Mouse (Mus musculus): ENCODE results near the gene Rela. TPM values are rescaled to one million over a fixed set of nuclear protein-coding genes. Genes with fewer than 3 reads are reported as not detected.

The Rela gene
- polyA plus RNA-seq, 1 experiment from 2014 or later = 29.8 TPM

DNA sequence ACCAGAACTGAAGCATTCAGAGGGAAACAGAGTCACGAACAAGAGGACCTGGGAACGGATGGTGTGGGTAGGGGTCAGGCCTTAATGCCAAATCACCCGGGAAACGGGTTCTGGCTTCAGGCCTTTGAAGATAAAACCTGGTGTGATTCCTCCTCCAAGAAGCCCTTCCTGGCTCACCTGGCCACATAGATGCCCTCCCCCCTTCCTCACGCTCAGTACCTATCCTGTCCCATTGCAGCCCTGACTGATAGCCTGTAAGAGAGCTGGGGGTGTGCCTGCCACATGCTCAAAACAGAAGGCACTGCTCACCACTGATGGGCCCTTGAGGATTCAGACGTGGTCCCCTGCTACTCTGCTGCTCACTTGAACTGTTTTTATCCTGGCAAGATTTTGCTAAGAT lies 56.5 kb downstream of the Rela start:
- Histone ChIP-seq H3K4me2 (ENCODE audit: low read length) (no peak overlapping the region), H3K27me3 (replicated peaks; ENCODE audit: control insufficient read depth, insufficient read depth, low read length) (no peaks in the 10 kb centered on the region), H3K4me3 (ENCODE audit: low read depth, low read length) (no peak overlapping the region), H3K9ac (ENCODE audit: low read length) (0 out of 2 replicates have a peak overlapping the region, but pooled peaks have one; percentile 8), H3K4me1 (ENCODE audit: control insufficient read depth, insufficient read depth, low read length) (peaks cover 16% of the 10 kb centered on the region), H3K27ac (ENCODE audit: low read depth, low read length) (no peak overlapping the region), H3K36me3 (ENCODE audit: control insufficient read depth, insufficient read depth, low read length) (peaks cover 72% of the 10 kb centered on the region), H3K9me3 (replicated peaks; ENCODE audit: control insufficient read depth, low read length) (no peaks in the 10 kb centered on the region)
- ATAC-seq (no peak), DNase-seq (ENCODE audit: low spot score) (no peak)
- whole genome bisulfite sequencing = 83% methylated on average over 6 of the region's 6 CpGs

DNA sequence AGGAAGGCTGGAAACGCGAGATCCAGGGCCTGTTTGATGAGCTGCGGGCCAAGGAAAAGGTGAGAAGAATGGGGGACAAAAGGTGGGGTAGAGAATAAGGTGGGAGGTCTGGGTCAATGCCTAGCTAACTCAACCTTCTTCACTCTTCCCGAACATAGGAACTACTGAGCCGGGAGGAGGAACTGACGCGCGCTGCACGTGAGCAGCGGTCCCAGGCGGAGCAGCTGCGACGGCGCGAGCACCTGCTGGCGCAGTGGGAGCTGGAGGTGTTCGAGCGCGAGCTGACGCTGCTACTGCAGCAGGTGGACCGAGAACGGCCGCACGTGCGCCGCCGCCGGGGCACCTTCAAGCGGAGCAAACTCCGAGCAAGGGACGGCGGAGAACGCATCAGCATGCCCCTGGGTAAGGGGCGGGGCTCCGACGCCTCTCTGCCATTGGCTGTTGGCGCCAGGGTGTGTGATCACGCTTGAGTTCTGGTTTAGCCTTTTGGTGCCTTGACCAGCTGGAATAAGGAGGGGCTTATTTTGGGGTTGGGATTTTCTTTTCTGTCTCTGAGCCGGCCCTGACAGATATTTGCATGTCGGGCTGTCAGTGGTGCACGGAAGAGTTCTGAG lies 58.7 kb downstream of the Rela start:
- ATAC-seq (peak; percentile 83), DNase-seq (ENCODE audit: low spot score) (peak; percentile 68)
- peak overlapping the region; percentile 31 for H3K4me3 ChIP-seq (ENCODE audit: low read depth, low read length)
- no peaks in the 10 kb centered on the region for H3K27me3 ChIP-seq (replicated peaks; ENCODE audit: control insufficient read depth, insufficient read depth, low read length)
- no peaks in the 10 kb centered on the region for H3K9me3 ChIP-seq (replicated peaks; ENCODE audit: control insufficient read depth, low read length)
- no peak overlapping the region for H3K27ac ChIP-seq (ENCODE audit: low read depth, low read length)
- 5% methylated on average over 41 of the region's 41 CpGs for WGBS
- peaks cover 8% of the 10 kb centered on the region for H3K4me1 ChIP-seq (ENCODE audit: control insufficient read depth, insufficient read depth, low read length)
- peak overlapping the region; percentile 51 for H3K9ac ChIP-seq (ENCODE audit: low read length)
- peaks cover 88% of the 10 kb centered on the region for H3K36me3 ChIP-seq (ENCODE audit: control insufficient read depth, insufficient read depth, low read length)
- H3K4me2 ChIP-seq (ENCODE audit: low read length) = peak overlapping the region; percentile 58

Small RNAs within 50 kb of the gene (microRNA-seq; reads per million reads assigned to microRNA genes)
- gene Mir6987 = 0.53 reads per million

Other genes with a start within 250 kb of the Rela start
- 58.3 and 64.2 TPM in 2 replicates for gene Sart1, start 248.8 kb upstream of the Rela start, polyA plus RNA-seq (2014; fragmentation: Nextera tagmentation; extraction: Ambion mirVana)
- not detected in 2 replicates for gene Tsga10ip, start 235.0 kb upstream of the Rela start, polyA plus RNA-seq (2014; fragmentation: Nextera tagmentation; extraction: Ambion mirVana)
- gene Drap1, start 212.5 kb upstream of the Rela start, polyA plus RNA-seq (2014; fragmentation: Nextera tagmentation; extraction: Ambion mirVana) = 255 and 263 TPM in 2 replicates
- gene AI837181, start 212.3 kb upstream of the Rela start, polyA plus RNA-seq (2014; fragmentation: Nextera tagmentation; extraction: Ambion mirVana) = 36.7 and 46.9 TPM in 2 replicates
- gene Fosl1, start 189.9 kb upstream of the Rela start, polyA plus RNA-seq (2014; fragmentation: Nextera tagmentation; extraction: Ambion mirVana) = not detected in 2 replicates
- 5.9 and 6.4 TPM in 2 replicates for gene Ccdc85b, start 179.6 kb upstream of the Rela start, polyA plus RNA-seq (2014; fragmentation: Nextera tagmentation; extraction: Ambion mirVana)
- 153 and 167 TPM in 2 replicates for gene Fibp, start 176.9 kb upstream of the Rela start, polyA plus RNA-seq (2014; fragmentation: Nextera tagmentation; extraction: Ambion mirVana)
- gene Ctsw, start 169.0 kb upstream of the Rela start, polyA plus RNA-seq (2014; fragmentation: Nextera tagmentation; extraction: Ambion mirVana) = 3.4 and 5.3 TPM in 2 replicates
- gene Efemp2, start 163.5 kb upstream of the Rela start, polyA plus RNA-seq (2014; fragmentation: Nextera tagmentation; extraction: Ambion mirVana) = 25.1 and 29.0 TPM in 2 replicates
- 51.8 and 57.1 TPM in 2 replicates for gene Mus81, start 149.1 kb upstream of the Rela start, polyA plus RNA-seq (2014; fragmentation: Nextera tagmentation; extraction: Ambion mirVana)
- 4,491 and 4,757 TPM in 2 replicates for gene Cfl1, start 147.0 kb upstream of the Rela start, polyA plus RNA-seq (2014; fragmentation: Nextera tagmentation; extraction: Ambion mirVana)
- 0.28 TPM in 1 of 2 replicates, not detected in the other for gene 1700020D05Rik, start 133.7 kb upstream of the Rela start, polyA plus RNA-seq (2014; fragmentation: Nextera tagmentation; extraction: Ambion mirVana)
- 55.3 and 73.2 TPM in 2 replicates for gene Snx32, start 126.9 kb upstream of the Rela start, polyA plus RNA-seq (2014; fragmentation: Nextera tagmentation; extraction: Ambion mirVana)
- 0.16 TPM in 1 of 2 replicates, not detected in the other for gene Ovol1, start 76.8 kb upstream of the Rela start, polyA plus RNA-seq (2014; fragmentation: Nextera tagmentation; extraction: Ambion mirVana)
- gene Ap5b1, start 69.5 kb upstream of the Rela start, polyA plus RNA-seq (2014; fragmentation: Nextera tagmentation; extraction: Ambion mirVana) = 1.5 and 1.6 TPM in 2 replicates
- gene Rnaseh2c, start 35.6 kb upstream of the Rela start, polyA plus RNA-seq (2014; fragmentation: Nextera tagmentation; extraction: Ambion mirVana) = 85.7 and 95.8 TPM in 2 replicates
- 43.7 and 49.7 TPM in 2 replicates for gene Kat5, start 27.2 kb upstream of the Rela start, polyA plus RNA-seq (2014; fragmentation: Nextera tagmentation; extraction: Ambion mirVana)
- 9.2 and 10.2 TPM in 2 replicates for gene Sipa1, start 26.2 kb downstream of the Rela start, polyA plus RNA-seq (2014; fragmentation: Nextera tagmentation; extraction: Ambion mirVana)
- 9.2 and 11.8 TPM in 2 replicates for gene Map3k11, start 51.3 kb downstream of the Rela start, polyA plus RNA-seq (2014; fragmentation: Nextera tagmentation; extraction: Ambion mirVana)
- 20.9 and 24.6 TPM in 2 replicates for gene Pcnx3, start 51.4 kb downstream of the Rela start, polyA plus RNA-seq (2014; fragmentation: Nextera tagmentation; extraction: Ambion mirVana)
- gene Kcnk7, start 66.9 kb downstream of the Rela start, polyA plus RNA-seq (2014; fragmentation: Nextera tagmentation; extraction: Ambion mirVana) = 0.17 TPM in 1 of 2 replicates, not detected in the other
- gene Ehbp1l1, start 88.8 kb downstream of the Rela start, polyA plus RNA-seq (2014; fragmentation: Nextera tagmentation; extraction: Ambion mirVana) = 7.0 and 10.1 TPM in 2 replicates
- 204 and 233 TPM in 2 replicates for gene Fam89b, start 92.2 kb downstream of the Rela start, polyA plus RNA-seq (2014; fragmentation: Nextera tagmentation; extraction: Ambion mirVana)
- 8.5 and 10.7 TPM in 2 replicates for gene Ltbp3, start 103.4 kb downstream of the Rela start, polyA plus RNA-seq (2014; fragmentation: Nextera tagmentation; extraction: Ambion mirVana)
- 56.1 and 67.9 TPM in 2 replicates for gene Scyl1, start 133.9 kb downstream of the Rela start, polyA plus RNA-seq (2014; fragmentation: Nextera tagmentation; extraction: Ambion mirVana)
- gene Frmd8, start 237.8 kb downstream of the Rela start, polyA plus RNA-seq (2014; fragmentation: Nextera tagmentation; extraction: Ambion mirVana) = 13.1 and 16.0 TPM in 2 replicates
- 1.7 TPM in 2 replicates for gene Slc25a45, start 240.3 kb downstream of the Rela start, polyA plus RNA-seq (2014; fragmentation: Nextera tagmentation; extraction: Ambion mirVana)